Comparison of ENCODE assay signal across 33 mouse cellular contexts in the genomic region with DNA sequence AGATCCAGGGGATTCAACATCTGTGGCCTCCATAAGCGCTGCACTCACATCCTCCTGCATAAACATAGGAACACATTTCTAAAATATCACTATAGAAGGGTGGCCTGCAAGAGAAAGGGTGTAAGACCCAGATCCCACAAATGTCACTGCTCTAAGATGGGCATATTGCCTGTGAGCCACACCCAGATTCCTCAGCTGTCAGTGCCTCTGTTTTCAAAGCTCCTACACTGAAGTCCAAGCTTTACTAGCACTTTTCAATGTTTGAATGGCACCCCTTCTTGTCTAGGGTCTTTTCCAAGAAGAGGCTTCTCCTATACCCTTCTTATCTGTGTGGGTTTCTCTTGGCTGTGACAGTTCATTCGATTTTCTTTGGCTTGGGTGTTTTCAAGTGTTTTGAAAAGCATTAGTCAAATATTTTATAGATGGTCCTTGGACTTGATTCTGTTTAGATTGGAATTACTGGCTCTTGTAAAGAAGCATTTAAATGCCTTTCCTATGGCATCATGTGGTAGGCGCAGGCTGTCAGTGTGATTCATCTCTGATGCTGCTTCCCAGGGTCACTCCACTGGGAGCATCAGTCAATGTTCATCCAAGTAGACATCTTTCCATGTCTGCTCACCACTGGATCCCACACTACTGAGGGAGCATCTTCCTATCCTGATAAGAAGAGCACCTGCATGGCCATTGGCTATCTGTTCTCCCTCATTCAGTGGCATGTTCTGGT. TPM values are rescaled to one million over a fixed set of nuclear protein-coding genes. Genes with fewer than 3 reads are reported as not detected.
A peak's percentile ranks its signal among the peaks of the same experiment; 100 is the strongest.
DNase-seq lines count a peak whose midpoint lies in the region; ATAC-seq and TF ChIP-seq lines count a peak whose summit lies in the region.
"Had no signal": no experiment of that assay in that cellular context is flagged by ENCODE, and none has a peak within 500 bp of the region (broad histone marks: within the 10 kb centered on the region; RNA-seq: fewer than 3 reads in every experiment).

No protein-coding gene starts in this region.

- no peaks in the 10 kb centered on the region for H3K36me3 ChIP-seq in C2C12 (ENCODE audit: control insufficient read depth, insufficient read depth)
- no peaks in the 10 kb centered on the region for H3K36me3 ChIP-seq in hindbrain, postnatal 0 days (ENCODE audit: insufficient read depth, low read length)
- H3K36me3 ChIP-seq: embryonic facial prominence, embryonic 10.5 days; embryonic facial prominence, embryonic 13.5 days; forebrain, embryonic 10.5 days; G1E; heart, embryonic 12.5 days; heart, embryonic 15.5 days; hindbrain, embryonic 10.5 days; hindbrain, embryonic 13.5 days had no signal

- no peaks in the 10 kb centered on the region for H3K79me2 ChIP-seq in C2C12 (ENCODE audit: control insufficient read depth, insufficient read depth)

- H3K79me3 ChIP-seq in C2C12 (ENCODE audit: low read depth), result no peaks in the 10 kb centered on the region

- H3K9me3 ChIP-seq in hindbrain, postnatal 0 days (ENCODE audit: low read length), result no peaks in the 10 kb centered on the region
- H3K9me3 ChIP-seq: embryonic facial prominence, embryonic 10.5 days; embryonic facial prominence, embryonic 13.5 days; forebrain, embryonic 10.5 days; forebrain, embryonic 13.5 days; G1E; heart, embryonic 12.5 days; heart, embryonic 15.5 days; hindbrain, embryonic 10.5 days; hindbrain, embryonic 13.5 days had no signal

- peak; percentile 46 for DNase-seq in adrenal gland, adult 2 months
- DNase-seq in adrenal gland, postnatal 10 days, result no peak
- DNase-seq in 3134 (ENCODE audit: extremely low read depth, insufficient read length, low spot score), result peak; percentile 59
- DNase-seq in adrenal gland, postnatal 36 days, result peak; percentile 15 to 21
- DNase-seq in hindbrain, postnatal 0 days (ENCODE audit: low spot score), result no peak
- no peak for DNase-seq in kidney, adult 8-10 months
- DNase-seq in right cerebral cortex, postnatal 4 days, result no peak
- DNase-seq: cerebellum, adult 11-12 months; cerebellum, adult 8-10 months; cerebellum, postnatal 10 days; cerebellum, postnatal 36 days; embryo, embryonic 11 days; gastrocnemius, postnatal 10 days; heart, adult 18-20 months; heart, postnatal 10 days; heart, postnatal 36 days; kidney, adult 18-20 months had no signal

- no peak overlapping the region for H3K27ac ChIP-seq in hindbrain, postnatal 0 days
- H3K27ac ChIP-seq: embryonic facial prominence, embryonic 10.5 days; embryonic facial prominence, embryonic 13.5 days; forebrain, embryonic 10.5 days; forebrain, embryonic 13.5 days; heart, embryonic 15.5 days; hindbrain, embryonic 10.5 days; hindbrain, embryonic 13.5 days had no signal

- H3K9ac ChIP-seq in hindbrain, postnatal 0 days (replicated peaks; ENCODE audit: low read length), result no peak overlapping the region
- H3K9ac ChIP-seq: embryonic facial prominence, embryonic 13.5 days; forebrain, embryonic 13.5 days; heart, embryonic 12.5 days; heart, embryonic 15.5 days; hindbrain, embryonic 13.5 days had no signal

- no peak for ATAC-seq in hindbrain, postnatal 0 days
- ATAC-seq: activated CD4-positive, CD25-positive, alpha-beta regulatory T cell, adult 4 months; forebrain, embryonic 13.5 days; forebrain, embryonic 16.5 days; hindbrain, embryonic 16.5 days; inflammation-experienced regulatory T-cells, adult 6 months; intestine, embryonic 16.5 days had no signal

- H3K27me3 ChIP-seq in C2C12 (ENCODE audit: control insufficient read depth, insufficient read depth, insufficient read length), result no peaks in the 10 kb centered on the region
- H3K27me3 ChIP-seq in hindbrain, postnatal 0 days (ENCODE audit: insufficient read depth, low read length), result no peaks in the 10 kb centered on the region
- H3K27me3 ChIP-seq: CH12.LX; forebrain, embryonic 13.5 days; heart, embryonic 12.5 days; heart, embryonic 15.5 days; hindbrain, embryonic 13.5 days had no signal

- no peak overlapping the region for H3K4me2 ChIP-seq in hindbrain, postnatal 0 days (ENCODE audit: low read depth, low read length)
- H3K4me2 ChIP-seq: embryonic facial prominence, embryonic 13.5 days; forebrain, embryonic 13.5 days; heart, embryonic 12.5 days; heart, embryonic 15.5 days; hindbrain, embryonic 13.5 days had no signal

- TF ChIP-seq CTCF in C2C12 (IDR thresholded peaks at IDR 0.05; ENCODE audit: control insufficient read depth, insufficient read depth, insufficient read length), result no peak
- TF ChIP-seq CTCF in hindbrain, postnatal 0 days (IDR thresholded peaks at IDR 0.05; ENCODE audit: low read depth), result no peak

- H3ac ChIP-seq in C2C12 (ENCODE audit: control insufficient read depth, insufficient read length, low read depth), result no peak overlapping the region

- peaks cover 3% of the 10 kb centered on the region; the same call in 1 of the 2 replicates for H3K4me1 ChIP-seq in hindbrain, postnatal 0 days (ENCODE audit: insufficient read depth, low read length)
- H3K4me1 ChIP-seq: embryonic facial prominence, embryonic 10.5 days; embryonic facial prominence, embryonic 13.5 days; forebrain, embryonic 10.5 days; forebrain, embryonic 13.5 days; heart, embryonic 12.5 days; heart, embryonic 15.5 days; hindbrain, embryonic 10.5 days; hindbrain, embryonic 13.5 days had no signal

- H3K4me3 ChIP-seq in C2C12 (ENCODE audit: insufficient read depth, poor library complexity, severe bottlenecking), result no peak overlapping the region
- no peak overlapping the region for H3K4me3 ChIP-seq in hindbrain, postnatal 0 days (ENCODE audit: low read length)
- H3K4me3 ChIP-seq: embryonic facial prominence, embryonic 10.5 days; embryonic facial prominence, embryonic 13.5 days; forebrain, embryonic 10.5 days; forebrain, embryonic 13.5 days; heart, embryonic 12.5 days; heart, embryonic 15.5 days; hindbrain, embryonic 10.5 days; hindbrain, embryonic 13.5 days had no signal

- 73% methylated on average over 3 of the region's 3 CpGs for WGBS in hindbrain, postnatal 0 days

TF ChIP-seq in C2C12, 6 proteins besides CTCF, POLR2A, EP300 and RAD21:
- TF ChIP-seq MYOD1 (IDR thresholded peaks at IDR 0.05; ENCODE audit: control insufficient read depth, insufficient read length, low read depth) (peak; percentile 60), MYOG (IDR thresholded peaks at IDR 0.05; ENCODE audit: control insufficient read depth, extremely low read depth, insufficient read length) (no peak), MAX (IDR thresholded peaks at IDR 0.05) (no peak), FOSL1 (IDR thresholded peaks at IDR 0.05; ENCODE audit: insufficient read depth, low read length, poor library complexity, severe bottlenecking) (no peak)

RNA-seq across cellular contexts. Expression of gene Gas2, which starts 43.4 kb away (rescaled TPM):
- total RNA-seq in adrenal gland, adult 2 months (2021), result 10 to 100 TPM; 36.2 to 45.1 TPM
- polyA plus RNA-seq in adrenal gland, adult 2 months (2012; rRNA removed), result 12.2 and 12.6 TPM in 2 replicates
- 10 to 100 TPM; 30.3 to 30.8 TPM for total RNA-seq in adrenal gland, postnatal 10 days (2021)
- 14.0 TPM for polyA plus RNA-seq in C2C12 (2012; fragmentation: generic; extraction: Trizol)
- total RNA-seq in adrenal gland, postnatal 36 days (2021), result 10 to 100 TPM; 41.4 to 54.1 TPM
- total RNA-seq in hindbrain, postnatal 0 days (2014; rRNA removed), result 11.9 and 27.4 TPM in 2 replicates
- 13.4 and 13.9 TPM in 2 replicates for polyA plus RNA-seq in hindbrain, postnatal 0 days (2015; fragmentation: Nextera tagmentation; extraction: Ambion mirVana)

RNA-seq across cellular contexts. Expression of gene Fancf, which starts 43.7 kb away (rescaled TPM):
- total RNA-seq in adrenal gland, adult 2 months (2021), result 1 to 10 TPM; 8.2 to 10.0 TPM
- 15.1 and 21.6 TPM in 2 replicates for polyA plus RNA-seq in adrenal gland, adult 2 months (2012; rRNA removed)
- total RNA-seq in adrenal gland, postnatal 10 days (2021), result 1 to 10 TPM; 6.8 to 7.6 TPM
- 14.2 TPM for polyA plus RNA-seq in C2C12 (2012; fragmentation: generic; extraction: Trizol)
- 1 to 10 TPM; 7.7 to 8.2 TPM for total RNA-seq in adrenal gland, postnatal 36 days (2021)
- 12.8 and 22.6 TPM in 2 replicates for total RNA-seq in hindbrain, postnatal 0 days (2014; rRNA removed)
- 7.1 and 7.9 TPM in 2 replicates for polyA plus RNA-seq in hindbrain, postnatal 0 days (2015; fragmentation: Nextera tagmentation; extraction: Ambion mirVana)

Comparison
In these comparisons a context has a peak if more than half of its experiments do, and no peak if none do; other contexts are left out.
1. DNase-seq: peak in adrenal gland, adult 2 months (single experiment), 3134 (single experiment) and adrenal gland, postnatal 36 days (2 of 2); none in adrenal gland, postnatal 10 days (single experiment), hindbrain, postnatal 0 days (single experiment), kidney, adult 8-10 months (0 of 2) and right cerebral cortex, postnatal 4 days (single experiment).